Mouse (Mus musculus) limb, embryonic 11.5 days (tissue): ENCODE measurements at regions not wholly inside any gene's neighbourhood (a gene's known extent, or its start where the extent isn't known, plus 50 kb on each side); places are given as distances from the start of the nearest gene placed in this dataset.
"Not testable (repeated sequence)": the region's sequence is repeated elsewhere in the genome, so short reads cannot be mapped to it uniquely, and the experiment has no call there.

ENCODE experiments used
- ATAC-seq: fragments of 200-750 bp; cut with Nextera tagmentation; 2 replicates; pipeline ENCODE4 v1.8.0; 2017; ENCODE audit warnings: low read depth; ENCODE audit not compliant: insufficient number of reproducible peaks, low FRiP score, low TSS enrichment
- DNase-seq: peaks from one replicate; pipeline ENCODE4 v3.0.0-alpha.2; 2015; ENCODE audit warnings: low spot score
- H3K27ac ChIP-seq: fragments of 300-500 bp; sonication (generic); replicated peaks from 2 replicates; pipeline ENCODE4 v1.5.1; 2014; ENCODE audit warnings: low read depth, mild to moderate bottlenecking, low read length
- H3K27me3 ChIP-seq: fragments of 300-500 bp; sonication (generic); 2 replicates; pipeline ENCODE4 v1.6.1; 2014; ENCODE audit warnings: mild to moderate bottlenecking, low read length, mixed read lengths; ENCODE audit not compliant: control insufficient read depth, insufficient read depth
- H3K36me3 ChIP-seq: fragments of 300-500 bp; sonication (generic); 2 replicates; pipeline ENCODE4 v1.6.1; 2014; ENCODE audit warnings: mild to moderate bottlenecking, low read length, moderate library complexity, mixed read lengths; ENCODE audit not compliant: control insufficient read depth, insufficient read depth
- H3K4me1 ChIP-seq: fragments of 300-500 bp; sonication (generic); 2 replicates; pipeline ENCODE4 v1.6.1; 2014; ENCODE audit warnings: low read length, mixed read lengths; ENCODE audit not compliant: control insufficient read depth, insufficient read depth
- H3K4me2 ChIP-seq: fragments of 300-500 bp; sonication (generic); 2 replicates; pipeline ENCODE4 v1.6.1; 2014; ENCODE audit warnings: low read depth, mild to moderate bottlenecking, moderate library complexity; ENCODE audit not compliant: severe bottlenecking
- H3K4me3 ChIP-seq: fragments of 300-500 bp; sonication (generic); 2 replicates; pipeline ENCODE4 v1.5.1; 2014; ENCODE audit warnings: low read depth, low read length
- H3K9ac ChIP-seq: fragments of 300-500 bp; sonication (generic); 2 replicates; pipeline ENCODE4 v1.6.1; 2014; ENCODE audit warnings: mild to moderate bottlenecking, low read length
- H3K9me3 ChIP-seq: fragments of 300-500 bp; sonication (generic); 2 replicates; pipeline ENCODE4 v1.6.1; 2016; ENCODE audit warnings: low read length; ENCODE audit not compliant: control insufficient read depth
- WGBS: fragments of 180-500 bp; shearing (Covaris S2); extraction: QIAGEN DNeasy Blood & Tissue Kit; methylation state at CpG from one replicate; pipeline ENCODE4 v1.1.7; 2014; 5-methylcytosine and 5-hydroxymethylcytosine counted together

DNA sequence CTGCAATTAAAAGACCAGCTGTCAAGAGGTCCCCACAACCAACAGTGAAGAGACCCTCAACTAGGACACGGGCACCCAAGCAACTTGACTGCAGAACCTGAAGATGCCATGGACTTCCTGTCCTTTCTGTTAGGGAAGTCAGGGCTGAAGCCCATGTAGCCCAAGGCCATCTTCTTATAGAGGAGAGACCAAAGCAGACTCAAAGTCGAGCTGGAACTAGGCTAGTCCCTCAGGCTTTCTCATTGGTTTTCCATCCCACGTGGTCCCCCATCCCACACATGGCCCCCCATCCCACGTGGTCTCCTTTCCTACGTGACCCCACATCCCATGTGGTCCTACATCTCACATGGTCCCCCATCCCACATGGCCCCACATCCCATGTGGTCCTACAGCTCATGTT, 125.1 kb upstream of the Haao start:
- Histone ChIP-seq H3K36me3 (no peaks in the 10 kb centered on the region), H3K4me2 (no peak overlapping the region), H3K4me1 (peaks cover 22% of the 10 kb centered on the region), H3K4me3 (no peak overlapping the region), H3K9me3 (no peaks in the 10 kb centered on the region), H3K9ac (no peak overlapping the region), H3K27me3 (no peaks in the 10 kb centered on the region), H3K27ac (no peak overlapping the region)
- DNase-seq (no peak), ATAC-seq (peak; percentile 27; the same call in 1 of the 2 replicates)
- 88% methylated on average over 5 of the region's 5 CpGs for WGBS

DNA sequence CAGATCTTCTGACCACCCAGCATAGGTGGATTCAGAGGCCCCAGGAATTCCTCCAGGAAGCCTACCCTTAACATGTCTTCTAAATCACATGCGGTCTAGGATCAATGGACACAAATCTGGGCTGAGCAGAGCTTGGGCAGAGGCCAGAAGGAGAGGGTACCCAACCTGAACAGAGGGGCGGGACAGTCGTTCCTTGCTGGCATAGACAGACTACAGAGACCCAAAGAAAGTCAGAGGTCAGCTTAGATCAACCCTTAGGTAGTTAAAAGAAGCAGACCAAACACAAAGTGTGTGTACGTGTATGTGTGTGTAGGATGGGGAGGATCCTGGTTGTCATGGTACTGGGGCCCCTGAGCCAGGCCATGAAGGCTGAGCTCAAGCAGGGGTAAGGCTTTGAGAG, 124.7 kb upstream of the Haao start:
- Histone ChIP-seq H3K4me2 (no peak overlapping the region), H3K9me3 (no peaks in the 10 kb centered on the region), H3K27ac (no peak overlapping the region), H3K4me1 (peaks cover 21% of the 10 kb centered on the region), H3K36me3 (no peaks in the 10 kb centered on the region), H3K4me3 (no peak overlapping the region), H3K27me3 (no peaks in the 10 kb centered on the region), H3K9ac (no peak overlapping the region)
- no peak for ATAC-seq
- 81% methylated on average over 4 of the region's 4 CpGs for WGBS
- no peak for DNase-seq

DNA sequence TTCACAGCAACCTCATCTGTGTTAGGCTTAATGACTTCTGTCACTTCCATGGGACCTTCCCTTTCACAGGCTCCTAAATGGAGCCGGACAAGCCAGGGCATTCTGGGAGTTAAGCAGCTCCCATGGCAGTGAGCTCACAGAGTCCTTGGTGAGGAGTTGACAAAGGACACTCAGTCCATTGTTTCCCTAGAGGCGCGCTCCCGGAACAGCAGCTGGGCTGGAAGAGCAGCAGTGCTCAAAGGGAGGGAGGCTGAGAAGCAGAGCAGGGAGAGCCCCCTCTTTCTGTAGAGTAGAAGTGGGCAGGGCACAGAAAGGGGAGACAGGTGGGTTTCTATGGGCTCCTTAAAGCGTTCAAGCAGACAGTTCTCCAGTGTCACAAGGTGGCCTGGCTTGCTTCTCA, 124.3 kb upstream of the Haao start:
- Histone ChIP-seq H3K36me3 (no peaks in the 10 kb centered on the region), H3K4me1 (peaks cover 21% of the 10 kb centered on the region), H3K9ac (no peak overlapping the region), H3K4me2 (no peak overlapping the region), H3K27ac (no peak overlapping the region), H3K9me3 (no peaks in the 10 kb centered on the region), H3K27me3 (no peaks in the 10 kb centered on the region), H3K4me3 (no peak overlapping the region)
- 41% methylated on average over 5 of the region's 5 CpGs for WGBS
- ATAC-seq, result no peak
- no peak for DNase-seq

DNA sequence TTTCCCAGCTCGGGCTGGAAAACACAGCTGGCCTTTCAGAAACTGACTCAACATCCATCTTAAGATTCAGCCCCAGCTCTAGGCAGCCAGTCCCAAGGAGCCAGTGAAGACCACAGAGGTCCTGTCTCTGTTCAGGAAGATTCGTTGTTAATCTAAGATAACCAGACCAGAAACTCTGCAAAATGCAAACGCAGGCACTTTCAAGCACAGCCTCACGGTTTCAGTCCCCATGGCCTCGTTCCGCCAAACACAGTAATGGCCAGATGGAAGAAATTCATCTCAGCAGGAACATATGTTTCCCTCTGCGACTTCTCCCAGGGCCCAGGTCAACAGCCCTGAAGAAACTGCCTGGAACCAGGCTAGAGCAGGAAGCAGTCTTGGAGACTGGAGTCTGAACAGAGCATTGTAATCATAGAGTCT, 121.7 kb upstream of the Haao start:
- Histone ChIP-seq H3K4me1 (peaks cover 33% of the 10 kb centered on the region), H3K27ac (peak overlapping the region; percentile 91), H3K36me3 (no peaks in the 10 kb centered on the region), H3K4me2 (no peak overlapping the region), H3K27me3 (no peaks in the 10 kb centered on the region), H3K9ac (no peak overlapping the region), H3K9me3 (no peaks in the 10 kb centered on the region), H3K4me3 (no peak overlapping the region)
- DNase-seq (peak; percentile 60), ATAC-seq (no peak)
- 27% methylated on average over 7 of the region's 7 CpGs for WGBS

DNA sequence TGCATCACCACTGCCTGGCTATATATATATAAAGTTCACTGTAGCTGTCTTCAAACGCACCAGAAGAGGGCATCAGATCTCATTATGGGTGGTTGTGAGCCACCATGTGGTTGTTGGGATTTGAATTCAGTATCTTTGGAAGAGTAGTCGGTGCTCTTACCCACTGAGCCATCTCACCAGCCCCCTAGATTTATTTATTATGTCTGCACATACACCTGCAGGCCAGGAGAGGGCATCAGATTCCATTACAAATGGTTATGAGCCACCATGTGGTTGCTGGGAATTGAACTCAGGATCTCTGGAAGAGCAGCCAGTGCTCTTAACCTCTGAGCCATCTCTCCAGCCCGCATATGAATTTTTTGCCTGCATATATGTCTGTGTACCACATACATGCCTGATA, 120.4 kb upstream of the Haao start:
- not testable (repeated sequence) for DNase-seq, H3K9ac ChIP-seq, H3K4me3 ChIP-seq, H3K9me3 ChIP-seq, H3K4me2 ChIP-seq, H3K27ac ChIP-seq, ATAC-seq, H3K36me3 ChIP-seq, H3K27me3 ChIP-seq
- peaks cover 39% of the 10 kb centered on the region for H3K4me1 ChIP-seq
- WGBS, result 85% methylated on average over 3 of the region's 3 CpGs

DNA sequence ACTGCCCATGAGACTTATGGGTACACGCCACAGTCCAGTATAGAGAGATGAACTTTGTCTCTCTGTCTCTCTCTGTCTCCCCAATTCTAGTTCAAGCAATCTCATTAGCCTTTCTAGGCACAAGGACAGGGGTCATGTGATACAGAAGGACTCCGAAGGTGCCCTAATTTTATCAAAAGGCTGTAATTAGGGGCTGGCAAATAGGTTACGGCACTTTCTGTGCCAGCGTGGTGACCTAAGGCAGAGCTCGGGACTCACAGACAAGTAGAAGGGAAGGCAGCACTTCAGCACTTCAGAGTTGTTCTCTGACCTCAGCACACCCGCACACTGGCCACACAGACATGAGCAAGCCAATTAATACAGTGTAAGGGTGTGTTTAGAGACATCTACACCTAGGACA, 119.2 kb upstream of the Haao start:
- H3K36me3 ChIP-seq, result no peaks in the 10 kb centered on the region
- H3K4me1 ChIP-seq, result peaks cover 40% of the 10 kb centered on the region
- no peak overlapping the region for H3K27ac ChIP-seq
- no peak overlapping the region for H3K9ac ChIP-seq
- ATAC-seq (no peak), DNase-seq (no peak)
- H3K27me3 ChIP-seq, result no peaks in the 10 kb centered on the region
- no peak overlapping the region for H3K4me2 ChIP-seq
- WGBS, result 83% methylated on average over 6 of the region's 6 CpGs
- H3K9me3 ChIP-seq, result no peaks in the 10 kb centered on the region
- no peak overlapping the region for H3K4me3 ChIP-seq

DNA sequence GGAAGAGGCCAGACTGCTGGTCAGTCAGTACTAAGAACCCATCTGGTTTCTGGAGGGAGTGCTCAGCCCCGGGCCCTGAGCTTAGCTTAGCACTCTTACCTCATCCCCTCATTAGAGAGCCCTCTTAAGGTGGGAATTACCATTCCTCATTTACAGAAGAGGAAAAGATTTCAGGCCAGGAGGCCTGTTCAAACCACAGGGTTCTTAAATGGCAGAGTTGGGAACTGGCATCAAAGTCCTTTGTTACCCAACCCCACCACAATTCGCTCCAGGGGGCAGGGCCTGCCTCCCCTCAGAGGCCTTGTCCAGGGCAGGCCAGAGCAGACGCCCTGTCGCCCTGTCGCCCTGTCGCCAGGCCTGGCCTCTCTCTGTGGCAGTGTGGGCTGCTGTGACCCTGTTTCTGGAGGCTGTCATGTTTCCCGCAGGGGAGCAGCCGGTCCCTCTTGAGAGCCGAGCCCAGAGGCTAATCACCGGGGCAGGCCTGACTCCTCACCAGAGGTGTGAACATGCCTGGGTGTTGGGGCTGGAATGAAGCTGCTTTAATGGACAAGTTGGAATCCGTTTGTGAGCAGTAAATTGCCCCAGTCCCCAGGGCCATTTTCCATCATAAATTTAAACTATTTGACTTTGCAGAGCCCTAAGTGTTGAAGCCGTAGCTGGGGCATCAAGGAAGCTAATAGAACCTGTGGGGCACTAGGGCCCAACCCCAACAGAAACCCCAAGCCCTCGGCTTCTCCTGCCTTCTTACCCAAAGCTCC, 116.9 kb upstream of the Haao start:
- no peak overlapping the region for H3K4me2 ChIP-seq

DNA sequence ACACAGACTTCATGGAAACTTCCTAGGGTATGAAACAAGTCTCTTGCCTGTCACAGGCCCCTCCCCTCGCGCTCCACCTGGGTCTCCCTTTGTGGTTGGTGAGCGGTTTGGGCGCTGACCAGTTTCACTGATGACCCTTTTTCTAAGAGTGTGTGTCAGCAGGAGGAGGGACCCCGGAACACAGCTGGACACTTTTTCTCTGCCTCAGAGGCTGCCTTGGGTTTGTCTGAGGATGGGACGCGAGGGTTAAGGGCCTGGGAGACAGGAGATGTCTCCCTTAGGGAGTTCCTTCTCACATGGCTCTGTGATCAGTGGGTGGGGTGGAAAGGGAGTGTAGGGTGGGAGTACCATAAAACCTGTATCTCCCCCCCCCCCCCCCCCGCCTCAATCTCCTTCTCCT, 115.8 kb upstream of the Haao start:
- H3K4me1 ChIP-seq, result peaks cover 44% of the 10 kb centered on the region
- 64% methylated on average over 7 of the region's 8 CpGs for WGBS
- H3K4me2 ChIP-seq, result no peak overlapping the region
- no peak for ATAC-seq
- no peaks in the 10 kb centered on the region for H3K36me3 ChIP-seq
- H3K4me3 ChIP-seq, result no peak overlapping the region
- H3K9me3 ChIP-seq, result no peaks in the 10 kb centered on the region
- H3K9ac ChIP-seq, result 0 out of 2 replicates have a peak overlapping the region, but pooled peaks have one; percentile 12
- peak overlapping the region; percentile 95 for H3K27ac ChIP-seq
- no peaks in the 10 kb centered on the region for H3K27me3 ChIP-seq
- no peak for DNase-seq

More for the DNA sequence above, 116.9 kb upstream of the Haao start:
- Histone ChIP-seq H3K4me1 (peaks cover 45% of the 10 kb centered on the region), H3K9ac (peak overlapping the region; percentile 49; the same call in 1 of the 2 replicates), H3K9me3 (no peaks in the 10 kb centered on the region), H3K4me3 (no peak overlapping the region), H3K36me3 (no peaks in the 10 kb centered on the region), H3K27me3 (no peaks in the 10 kb centered on the region), H3K27ac (peak overlapping the region; percentile 95)
- WGBS, result 4% methylated on average over 13 of the region's 13 CpGs
- DNase-seq, result peak; percentile 80
- peak; percentile 75 for ATAC-seq

DNA sequence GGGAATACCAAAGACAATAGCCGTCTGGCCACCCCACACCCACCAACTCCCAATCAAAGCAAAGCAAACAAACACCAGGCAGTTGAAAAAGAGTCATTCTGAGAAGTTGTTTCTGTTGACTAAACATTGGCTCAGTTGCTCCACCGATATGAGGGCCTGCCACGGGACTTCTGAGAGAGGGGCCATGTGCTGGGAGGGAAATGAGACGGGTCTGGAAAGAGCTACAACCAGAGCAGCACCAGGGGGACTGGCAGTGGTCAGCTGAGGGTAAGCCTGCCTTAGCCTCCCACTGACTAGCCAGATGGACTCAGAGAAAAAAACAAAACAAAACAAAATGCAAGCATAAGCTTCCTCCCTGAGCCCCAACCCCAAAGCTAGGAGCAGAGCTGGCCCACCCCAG, 115.1 kb upstream of the Haao start:
- ATAC-seq (no peak), DNase-seq (no peak)
- Histone ChIP-seq H3K36me3 (no peaks in the 10 kb centered on the region), H3K27me3 (no peaks in the 10 kb centered on the region), H3K4me2 (no peak overlapping the region), H3K4me3 (no peak overlapping the region), H3K4me1 (peaks cover 50% of the 10 kb centered on the region), H3K9ac (no peak overlapping the region), H3K9me3 (no peaks in the 10 kb centered on the region), H3K27ac (peak overlapping the region; percentile 67)
- 20% methylated on average over 4 of the region's 4 CpGs for WGBS
